Mouse (Mus musculus): ENCODE data around the gene 1810013L24Rik. TPM values are rescaled to one million over a fixed set of nuclear protein-coding genes. Genes with fewer than 3 reads are reported as not detected.

The 1810013L24Rik gene
- polyA plus RNA-seq, 1 experiment from 2014 or later: 21.9 TPM

DNA sequence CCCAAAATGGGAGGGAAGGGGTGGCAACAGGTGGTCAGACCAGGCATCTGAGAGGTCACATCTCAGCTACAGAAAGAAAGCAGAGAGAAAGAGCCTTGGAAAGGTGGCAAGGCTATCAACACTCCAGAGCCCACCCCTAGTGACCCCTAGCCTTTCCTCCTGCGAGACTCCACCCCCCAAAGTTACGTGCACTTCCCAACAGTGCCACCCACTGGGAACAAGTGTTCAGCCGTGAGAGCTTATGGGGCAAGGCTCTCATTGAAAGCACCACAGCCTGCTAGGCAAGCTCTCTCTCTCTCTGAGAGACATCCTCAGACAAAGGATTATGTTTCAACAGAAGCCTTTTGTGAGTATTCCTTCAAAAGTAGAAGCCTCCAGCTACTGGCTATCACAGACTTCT, 34.9 kb upstream of the 1810013L24Rik start:
- no peak overlapping the region for H3K4me3 ChIP-seq (ENCODE audit: low read depth, low read length)
- no peak for ATAC-seq (ENCODE audit: low read depth)
- H3K9ac ChIP-seq (replicated peaks; ENCODE audit: low read depth, low read length): no peak overlapping the region
- no peak overlapping the region for H3K4me2 ChIP-seq (ENCODE audit: low read depth, low read length)
- H3K4me1 ChIP-seq (ENCODE audit: control insufficient read depth, insufficient read depth, low read length): no peaks in the 10 kb centered on the region
- 12% methylated on average over 3 of the region's 3 CpGs for WGBS
- H3K27ac ChIP-seq (ENCODE audit: low read depth, low read length): no peak overlapping the region
- no peaks in the 10 kb centered on the region for H3K27me3 ChIP-seq (ENCODE audit: control insufficient read depth, insufficient read depth, low read length)
- H3K36me3 ChIP-seq (ENCODE audit: control insufficient read depth, insufficient read depth, low read length): no peaks in the 10 kb centered on the region
- H3K9me3 ChIP-seq (ENCODE audit: control insufficient read depth, low read length): peaks cover 2% of the 10 kb centered on the region; the same call in 1 of the 2 replicates

DNA sequence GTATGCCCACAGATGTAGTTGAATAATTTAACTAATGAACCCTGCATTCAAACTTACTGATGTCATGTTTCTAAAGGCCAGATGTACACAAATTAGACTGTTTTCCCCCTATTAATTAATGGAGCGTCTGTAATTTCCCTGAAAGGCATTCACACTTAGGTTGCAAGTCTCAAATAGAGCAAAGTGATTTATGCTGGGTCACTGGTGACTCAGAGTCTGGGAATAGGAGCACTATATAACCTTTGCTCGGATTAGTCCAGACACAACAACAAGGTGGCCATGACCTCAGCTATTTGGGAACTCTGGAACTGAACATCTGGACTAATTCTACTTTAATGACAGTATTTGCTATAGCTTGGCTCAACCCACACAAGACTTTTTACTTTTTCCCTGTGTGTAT, 34.0 kb upstream of the 1810013L24Rik start:
- H3K9me3 ChIP-seq (ENCODE audit: control insufficient read depth, low read length): peaks cover 6% of the 10 kb centered on the region; the same call in 1 of the 2 replicates
- H3K4me3 ChIP-seq (ENCODE audit: low read depth, low read length): no peak overlapping the region
- no peak overlapping the region for H3K27ac ChIP-seq (ENCODE audit: low read depth, low read length)
- no peak overlapping the region for H3K9ac ChIP-seq (replicated peaks; ENCODE audit: low read depth, low read length)
- WGBS: 55% methylated on average over 2 of the region's 2 CpGs
- H3K4me1 ChIP-seq (ENCODE audit: control insufficient read depth, insufficient read depth, low read length): no peaks in the 10 kb centered on the region
- H3K4me2 ChIP-seq (ENCODE audit: low read depth, low read length): no peak overlapping the region
- no peaks in the 10 kb centered on the region for H3K27me3 ChIP-seq (ENCODE audit: control insufficient read depth, insufficient read depth, low read length)
- ATAC-seq (ENCODE audit: low read depth): no peak
- no peaks in the 10 kb centered on the region for H3K36me3 ChIP-seq (ENCODE audit: control insufficient read depth, insufficient read depth, low read length)

DNA sequence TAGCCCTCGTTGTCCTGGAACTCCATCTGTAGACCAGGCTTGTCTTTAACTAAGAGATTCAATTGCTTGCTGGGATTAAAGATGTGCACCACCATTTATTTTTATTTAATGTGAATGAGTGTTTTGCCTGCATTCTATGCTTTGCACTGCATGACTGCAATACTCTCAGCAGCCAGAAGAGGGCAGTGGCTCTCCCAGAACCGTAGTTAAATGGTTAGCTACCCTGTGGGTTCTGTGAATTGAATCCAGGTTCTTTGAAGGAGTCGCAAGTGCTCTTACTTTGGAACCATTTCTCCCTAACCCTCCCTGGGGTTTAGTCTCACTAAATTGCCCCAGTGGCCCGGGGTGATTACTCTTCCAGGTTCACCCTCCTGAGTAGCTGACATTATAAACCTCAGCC, 23.2 kb upstream of the 1810013L24Rik start:
- Histone ChIP-seq H3K9me3 (ENCODE audit: control insufficient read depth, low read length) (no peaks in the 10 kb centered on the region), H3K27me3 (ENCODE audit: control insufficient read depth, insufficient read depth, low read length) (no peaks in the 10 kb centered on the region), H3K36me3 (ENCODE audit: control insufficient read depth, insufficient read depth, low read length) (no peaks in the 10 kb centered on the region), H3K4me2 (ENCODE audit: low read depth, low read length) (no peak overlapping the region), H3K4me1 (ENCODE audit: control insufficient read depth, insufficient read depth, low read length) (no peaks in the 10 kb centered on the region), H3K4me3 (ENCODE audit: low read depth, low read length) (no peak overlapping the region), H3K27ac (ENCODE audit: low read depth, low read length) (no peak overlapping the region), H3K9ac (replicated peaks; ENCODE audit: low read depth, low read length) (no peak overlapping the region)
- WGBS: 18% methylated on average over 4 of the region's 4 CpGs
- no peak for ATAC-seq (ENCODE audit: low read depth)

DNA sequence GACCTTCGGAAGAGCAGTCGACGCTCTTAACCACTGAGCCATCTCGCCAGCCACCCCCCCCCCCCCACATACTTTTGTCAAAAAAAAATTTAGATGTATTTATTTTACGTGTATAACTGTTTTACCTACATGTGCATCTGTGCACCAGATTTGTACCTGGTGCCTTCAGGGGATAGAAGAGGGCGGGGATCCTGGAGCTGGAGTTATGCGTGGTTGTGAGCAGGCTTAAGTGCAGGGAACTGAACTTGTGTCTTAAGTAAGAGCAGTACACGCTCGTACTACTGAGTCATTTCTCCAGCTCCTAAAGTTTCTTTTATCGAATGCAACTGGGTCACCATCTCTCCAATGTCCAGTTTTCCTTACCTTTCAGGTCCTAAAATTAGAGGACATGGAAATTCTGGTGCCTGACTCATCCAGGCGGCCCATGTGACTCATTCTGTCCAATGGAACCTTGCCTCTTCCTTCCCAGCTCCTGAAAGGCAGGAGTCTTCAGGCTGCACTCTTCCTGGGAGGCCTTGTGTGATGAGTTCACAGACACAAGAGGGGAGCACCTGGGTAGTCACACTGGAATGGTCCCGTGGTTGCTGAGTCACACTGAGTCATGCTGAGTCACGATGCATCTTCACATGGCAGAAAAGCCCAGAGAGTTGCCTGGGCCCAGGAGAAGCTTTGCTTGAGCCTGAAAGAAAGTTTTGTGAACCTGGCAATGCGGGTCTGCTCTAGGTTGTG, 19.3 kb upstream of the 1810013L24Rik start:
- no peak overlapping the region for H3K4me2 ChIP-seq (ENCODE audit: low read depth, low read length)
- no peaks in the 10 kb centered on the region for H3K9me3 ChIP-seq (ENCODE audit: control insufficient read depth, low read length)
- ATAC-seq (ENCODE audit: low read depth): no peak
- no peaks in the 10 kb centered on the region for H3K36me3 ChIP-seq (ENCODE audit: control insufficient read depth, insufficient read depth, low read length)
- H3K4me3 ChIP-seq (ENCODE audit: low read depth, low read length): no peak overlapping the region
- no peaks in the 10 kb centered on the region for H3K27me3 ChIP-seq (ENCODE audit: control insufficient read depth, insufficient read depth, low read length)
- H3K27ac ChIP-seq (ENCODE audit: low read depth, low read length): no peak overlapping the region
- H3K4me1 ChIP-seq (ENCODE audit: control insufficient read depth, insufficient read depth, low read length): no peaks in the 10 kb centered on the region
- 92% methylated on average over 13 of the region's 14 CpGs for WGBS
- H3K9ac ChIP-seq (replicated peaks; ENCODE audit: low read depth, low read length): no peak overlapping the region

DNA sequence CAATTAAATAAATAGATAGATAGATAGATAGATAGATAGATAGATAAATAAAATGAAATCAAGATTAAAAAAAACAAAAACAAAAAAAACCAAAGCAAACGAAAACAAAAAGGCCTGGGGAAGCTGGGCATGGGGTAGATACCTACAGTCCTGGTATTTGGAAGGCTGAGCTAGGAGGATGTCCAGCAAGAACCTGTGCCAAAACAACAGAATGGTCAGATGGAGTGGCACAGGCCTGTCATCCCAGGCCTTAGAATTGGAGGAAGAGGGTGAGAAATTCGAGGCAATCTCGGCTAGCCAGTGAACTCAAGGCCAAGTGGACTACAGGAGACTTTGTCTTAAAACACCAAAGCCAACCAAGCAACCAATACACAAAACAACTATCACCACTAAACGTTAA, 12.0 kb upstream of the 1810013L24Rik start:
- no peak overlapping the region for H3K27ac ChIP-seq (ENCODE audit: low read depth, low read length)
- no peak overlapping the region for H3K4me3 ChIP-seq (ENCODE audit: low read depth, low read length)
- no peaks in the 10 kb centered on the region for H3K27me3 ChIP-seq (ENCODE audit: control insufficient read depth, insufficient read depth, low read length)
- no peaks in the 10 kb centered on the region for H3K36me3 ChIP-seq (ENCODE audit: control insufficient read depth, insufficient read depth, low read length)
- H3K4me1 ChIP-seq (ENCODE audit: control insufficient read depth, insufficient read depth, low read length): no peaks in the 10 kb centered on the region
- 85% methylated on average over 4 of the region's 4 CpGs for WGBS
- no peak for ATAC-seq (ENCODE audit: low read depth)
- no peaks in the 10 kb centered on the region for H3K9me3 ChIP-seq (ENCODE audit: control insufficient read depth, low read length)
- H3K9ac ChIP-seq (replicated peaks; ENCODE audit: low read depth, low read length): no peak overlapping the region
- H3K4me2 ChIP-seq (ENCODE audit: low read depth, low read length): no peak overlapping the region

DNA sequence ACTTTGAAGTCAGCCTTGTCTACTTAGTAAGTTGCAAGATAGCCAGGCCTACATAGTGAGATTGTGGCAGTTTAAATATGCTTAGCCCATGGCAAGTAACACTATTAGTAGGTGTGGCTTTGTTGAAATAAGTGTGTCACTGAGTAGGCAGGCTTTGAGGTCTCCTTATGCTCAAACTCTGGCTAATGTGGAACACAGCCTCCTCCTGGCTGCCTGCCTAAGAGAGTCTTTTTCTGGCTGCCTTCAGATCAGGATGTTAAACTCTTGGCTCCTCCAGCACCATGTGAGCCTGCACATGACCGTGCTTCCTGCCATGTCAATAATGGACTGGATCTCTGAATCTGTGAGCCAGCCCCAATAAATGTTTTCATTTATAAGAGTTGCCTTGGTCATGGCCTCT, 8.5 kb upstream of the 1810013L24Rik start:
- no peak for ATAC-seq (ENCODE audit: low read depth)
- WGBS: 73% methylated on average over 1 of the region's 1 CpGs

DNA sequence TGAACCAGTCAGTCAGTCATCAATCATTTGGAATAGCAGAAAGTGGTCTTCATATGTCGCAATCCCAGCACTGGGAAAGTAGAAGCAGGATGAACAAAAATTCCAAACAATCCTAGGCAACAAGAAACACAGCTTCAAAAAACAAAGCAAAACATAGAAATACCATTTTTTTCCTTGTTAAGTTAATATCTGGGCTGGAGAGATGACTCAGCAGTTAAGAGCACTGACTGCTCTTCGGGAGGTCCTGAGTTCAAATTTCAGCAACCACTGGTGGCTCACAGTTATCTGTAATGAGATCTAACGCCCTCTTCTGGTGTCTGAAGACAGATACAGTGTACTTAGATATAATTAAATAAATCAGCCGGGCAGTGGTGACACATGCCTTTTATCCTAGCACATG, 7.3 kb upstream of the 1810013L24Rik start:
- Histone ChIP-seq H3K27ac (ENCODE audit: low read depth, low read length) (no peak overlapping the region), H3K4me1 (ENCODE audit: control insufficient read depth, insufficient read depth, low read length) (no peaks in the 10 kb centered on the region), H3K9me3 (ENCODE audit: control insufficient read depth, low read length) (no peaks in the 10 kb centered on the region), H3K36me3 (ENCODE audit: control insufficient read depth, insufficient read depth, low read length) (no peaks in the 10 kb centered on the region), H3K4me2 (ENCODE audit: low read depth, low read length) (no peak overlapping the region), H3K4me3 (ENCODE audit: low read depth, low read length) (no peak overlapping the region), H3K27me3 (ENCODE audit: control insufficient read depth, insufficient read depth, low read length) (no peaks in the 10 kb centered on the region), H3K9ac (replicated peaks; ENCODE audit: low read depth, low read length) (no peak overlapping the region)
- 76% methylated on average over 4 of the region's 4 CpGs for WGBS
- no peak for ATAC-seq (ENCODE audit: low read depth)

More for the DNA sequence above, 8.5 kb upstream of the 1810013L24Rik start:
- no peaks in the 10 kb centered on the region for H3K4me1 ChIP-seq (ENCODE audit: control insufficient read depth, insufficient read depth, low read length)
- no peak overlapping the region for H3K4me2 ChIP-seq (ENCODE audit: low read depth, low read length)
- H3K9ac ChIP-seq (replicated peaks; ENCODE audit: low read depth, low read length): no peak overlapping the region
- no peaks in the 10 kb centered on the region for H3K9me3 ChIP-seq (ENCODE audit: control insufficient read depth, low read length)
- H3K4me3 ChIP-seq (ENCODE audit: low read depth, low read length): no peak overlapping the region
- H3K27ac ChIP-seq (ENCODE audit: low read depth, low read length): no peak overlapping the region
- H3K36me3 ChIP-seq (ENCODE audit: control insufficient read depth, insufficient read depth, low read length): no peaks in the 10 kb centered on the region
- H3K27me3 ChIP-seq (ENCODE audit: control insufficient read depth, insufficient read depth, low read length): no peaks in the 10 kb centered on the region

DNA sequence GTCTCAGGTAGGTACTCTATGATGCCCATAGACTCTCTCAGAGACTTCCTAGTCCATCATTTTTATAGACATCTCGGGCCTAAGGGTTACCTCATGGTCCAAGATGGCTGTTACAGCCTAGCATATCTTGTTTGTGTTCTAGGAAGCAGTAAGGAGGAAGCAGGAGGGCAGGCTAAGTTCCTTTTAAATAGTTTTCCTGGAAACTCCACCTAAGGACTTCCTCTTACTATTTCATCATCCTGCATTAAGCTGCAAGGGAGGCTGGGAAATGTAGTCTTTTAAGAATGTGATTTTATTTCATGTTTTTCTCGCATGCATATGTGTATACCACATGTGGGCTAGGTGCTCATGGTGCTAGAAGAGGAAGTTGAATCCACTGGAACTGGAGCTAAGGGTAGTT, 6.2 kb upstream of the 1810013L24Rik start:
- no peak; the same call in 1 of the 2 replicates for ATAC-seq (ENCODE audit: low read depth)
- 80% methylated on average over 2 of the region's 2 CpGs for WGBS

DNA sequence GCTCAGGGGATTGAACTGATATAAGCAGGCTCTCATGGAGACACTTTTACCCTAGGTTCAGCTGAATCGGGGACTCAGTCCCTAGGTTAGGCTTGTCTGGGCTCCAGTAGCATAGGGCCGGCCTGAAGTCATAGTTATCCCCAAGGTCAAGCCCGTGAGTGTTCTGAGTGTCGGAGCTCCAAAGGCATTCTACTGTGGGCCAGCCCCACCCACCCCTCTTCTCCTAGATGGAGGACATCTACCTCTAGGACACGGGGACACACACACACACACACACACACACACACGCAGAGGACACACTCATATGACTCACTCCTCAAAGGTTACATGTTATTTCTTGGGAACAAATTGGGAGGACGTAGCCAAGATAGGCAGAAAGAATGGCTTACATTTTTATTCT, 2.5 kb upstream of the 1810013L24Rik start:
- 86% methylated on average over 7 of the region's 7 CpGs for WGBS
- Histone ChIP-seq H3K9ac (replicated peaks; ENCODE audit: low read depth, low read length) (no peak overlapping the region), H3K4me2 (ENCODE audit: low read depth, low read length) (no peak overlapping the region), H3K9me3 (ENCODE audit: control insufficient read depth, low read length) (no peaks in the 10 kb centered on the region), H3K4me3 (ENCODE audit: low read depth, low read length) (no peak overlapping the region), H3K27me3 (ENCODE audit: control insufficient read depth, insufficient read depth, low read length) (no peaks in the 10 kb centered on the region; the same call in 1 of the 2 replicates), H3K36me3 (ENCODE audit: control insufficient read depth, insufficient read depth, low read length) (no peaks in the 10 kb centered on the region), H3K27ac (ENCODE audit: low read depth, low read length) (no peak overlapping the region), H3K4me1 (ENCODE audit: control insufficient read depth, insufficient read depth, low read length) (peaks cover 8% of the 10 kb centered on the region)
- no peak for ATAC-seq (ENCODE audit: low read depth)

More for the DNA sequence above, 6.2 kb upstream of the 1810013L24Rik start:
- H3K27me3 ChIP-seq (ENCODE audit: control insufficient read depth, insufficient read depth, low read length): no peaks in the 10 kb centered on the region
- H3K4me3 ChIP-seq (ENCODE audit: low read depth, low read length): no peak overlapping the region
- H3K27ac ChIP-seq (ENCODE audit: low read depth, low read length): no peak overlapping the region
- no peaks in the 10 kb centered on the region for H3K9me3 ChIP-seq (ENCODE audit: control insufficient read depth, low read length)
- H3K9ac ChIP-seq (replicated peaks; ENCODE audit: low read depth, low read length): no peak overlapping the region
- H3K36me3 ChIP-seq (ENCODE audit: control insufficient read depth, insufficient read depth, low read length): no peaks in the 10 kb centered on the region
- H3K4me1 ChIP-seq (ENCODE audit: control insufficient read depth, insufficient read depth, low read length): no peaks in the 10 kb centered on the region
- no peak overlapping the region for H3K4me2 ChIP-seq (ENCODE audit: low read depth, low read length)

All from neural tube, embryonic 14.5 days (tissue).